In the genomic region with DNA sequence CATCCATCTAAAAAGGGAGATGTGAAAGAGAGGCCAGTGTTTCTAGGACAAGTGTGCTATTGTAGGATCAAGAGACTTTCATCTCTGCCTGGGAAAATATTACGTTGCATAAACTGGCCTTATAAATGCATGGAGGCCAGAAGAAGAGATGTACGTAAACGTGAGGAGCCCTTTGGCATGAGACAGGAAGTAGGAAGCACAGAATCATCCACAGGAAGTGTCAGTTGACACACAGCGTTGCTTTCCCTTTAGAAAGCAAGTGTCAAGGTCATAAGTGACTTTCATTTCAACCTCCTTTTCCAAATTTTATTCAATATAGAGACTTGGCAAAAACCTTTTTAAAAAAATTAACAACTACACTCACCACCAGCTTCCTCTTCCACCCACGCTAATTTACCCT, we compare ENCODE assay signal across 24 mouse cellular contexts.
A peak's percentile ranks its signal among the peaks of the same experiment; 100 is the strongest.
DNase-seq lines count a peak whose midpoint lies in the region; TF ChIP-seq lines count a peak whose summit lies in the region.
"Had no signal": no experiment of that assay in that cellular context is flagged by ENCODE, and none has a peak within 500 bp of the region (broad histone marks: within the 10 kb centered on the region; RNA-seq: fewer than 3 reads in every experiment).

No protein-coding gene starts in this region.

- no peak for TF ChIP-seq RAD21 in MEL (IDR thresholded peaks at IDR 0.05; ENCODE audit: low read depth, low read length)

- H3K79me2 ChIP-seq in MEL (ENCODE audit: control insufficient read depth, insufficient read depth, low read length, poor library complexity): no peaks in the 10 kb centered on the region

- intact Hi-C loops in heart, postnatal 10 days (cut with DNase I): no loop called here

- peaks cover 0 to under 1% of the 10 kb centered on the region in 2 experiments; a peak in 1 of 4 replicates for H3K27me3 ChIP-seq in MEL (ENCODE audit: control insufficient read depth in 1 of 2, insufficient read depth in 2 of 2, low read length in 2 of 2)
- peaks cover 2% of the 10 kb centered on the region for H3K27me3 ChIP-seq in megakaryocyte, embryonic 14.5 days (replicated peaks)
- H3K27me3 ChIP-seq: embryonic facial prominence, embryonic 13.5 days; limb, embryonic 12.5 days; liver, embryonic 15.5 days; lung, embryonic 15.5 days; midbrain, embryonic 15.5 days; Patski had no signal

- TF ChIP-seq EP300 in MEL (IDR thresholded peaks at IDR 0.05; ENCODE audit: low read depth in 1 of 2, low read length in 2 of 2): no peak

- no peak overlapping the region for H3K27ac ChIP-seq in MEL (ENCODE audit: control insufficient read depth, low read depth, low read length)
- H3K27ac ChIP-seq: embryonic facial prominence, embryonic 13.5 days; limb, embryonic 12.5 days; liver, embryonic 15.5 days; lung, embryonic 15.5 days; midbrain, embryonic 10.5 days; midbrain, embryonic 15.5 days; stomach, postnatal 0 days had no signal

- no peak for TF ChIP-seq POLR2A in MEL (IDR thresholded peaks at IDR 0.05; ENCODE audit: control insufficient read depth in 1 of 2, insufficient read depth in 1 of 2, low read depth in 1 of 2, low read length in 2 of 2, poor library complexity in 1 of 2)

- H3K9ac ChIP-seq in MEL (ENCODE audit: control insufficient read depth, low read depth, low read length, poor library complexity, severe bottlenecking): no peak overlapping the region
- H3K9ac ChIP-seq: embryonic facial prominence, embryonic 13.5 days; limb, embryonic 12.5 days; liver, embryonic 15.5 days; lung, embryonic 15.5 days; midbrain, embryonic 15.5 days had no signal

- H3K9me3 ChIP-seq in MEL (replicated peaks; ENCODE audit: insufficient read depth, low read length): no peaks in the 10 kb centered on the region
- H3K9me3 ChIP-seq in megakaryocyte, embryonic 14.5 days: peaks cover 3% of the 10 kb centered on the region
- H3K9me3 ChIP-seq: embryonic facial prominence, embryonic 13.5 days; limb, embryonic 12.5 days; liver, embryonic 15.5 days; lung, embryonic 15.5 days; midbrain, embryonic 10.5 days; midbrain, embryonic 15.5 days had no signal

- no peak for TF ChIP-seq CTCF in MEL (IDR thresholded peaks at IDR 0.05 in 2 of 3, conservative IDR thresholded peaks at IDR 0.05 in 1 of 3; ENCODE audit: control insufficient read depth in 1 of 3, insufficient read depth in 1 of 3, low read depth in 2 of 3, low read length in 3 of 3, poor library complexity in 1 of 3, severe bottlenecking in 1 of 3)

- H3K36me3 ChIP-seq in MEL (ENCODE audit: control insufficient read depth in 1 of 2, insufficient read depth in 2 of 2, low read length in 2 of 2): no peaks in the 10 kb centered on the region
- no peaks in the 10 kb centered on the region for H3K36me3 ChIP-seq in megakaryocyte, embryonic 14.5 days (replicated peaks; ENCODE audit: low read length)
- H3K36me3 ChIP-seq: embryonic facial prominence, embryonic 13.5 days; limb, embryonic 12.5 days; liver, embryonic 15.5 days; lung, embryonic 15.5 days; midbrain, embryonic 10.5 days; midbrain, embryonic 15.5 days had no signal

- H3K4me1 ChIP-seq in MEL (ENCODE audit: control insufficient read depth in 1 of 2, insufficient read depth in 2 of 2, low read length in 2 of 2): no peaks in the 10 kb centered on the region
- peaks cover 21% of the 10 kb centered on the region for H3K4me1 ChIP-seq in megakaryocyte, embryonic 14.5 days
- H3K4me1 ChIP-seq: embryonic facial prominence, embryonic 13.5 days; limb, embryonic 12.5 days; liver, embryonic 15.5 days; lung, embryonic 15.5 days had no signal

- H3K4me3 ChIP-seq in MEL (ENCODE audit: control insufficient read depth in 1 of 2, insufficient read depth in 1 of 2, low read depth in 2 of 2, low read length in 2 of 2): 0 out of 4 replicates have a peak overlapping the region, but pooled peaks of 1 of the 2 experiments have one; percentile 2
- H3K4me3 ChIP-seq in megakaryocyte, embryonic 14.5 days (replicated peaks): peak overlapping the region; percentile 64
- H3K4me3 ChIP-seq: embryonic facial prominence, embryonic 13.5 days; limb, embryonic 12.5 days; liver, embryonic 15.5 days; lung, embryonic 15.5 days; midbrain, embryonic 10.5 days; midbrain, embryonic 15.5 days had no signal

- peak; percentile 6 for DNase-seq in heart, adult 11 months
- no peak for DNase-seq in heart, postnatal 10 days
- DNase-seq in 416B (ENCODE audit: low read depth) (peak; percentile 30), MEL (ENCODE audit: low read depth, low spot score) (peak; percentile 4)
- DNase-seq in adrenal gland, adult 18-20 months (ENCODE audit: low spot score in 2 of 2): no peak
- DNase-seq in cerebellum, adult 18-20 months: no peak
- DNase-seq: adrenal gland, postnatal 25 days; cerebellum, adult 11-12 months; cerebellum, postnatal 10 days; gastrocnemius, postnatal 10 days; kidney, postnatal 25 days; lung, postnatal 4 days; right cerebral cortex, adult 18-20 months; right cerebral cortex, postnatal 4 days; thymus, adult 18-20 months had no signal

TF ChIP-seq in MEL, 35 proteins besides CTCF, POLR2A, EP300 and RAD21:
- TF ChIP-seq CHD1 (IDR thresholded peaks at IDR 0.05; ENCODE audit: low read depth, low read length): no peak
- TF ChIP-seq MAZ (IDR thresholded peaks at IDR 0.05; ENCODE audit: low read depth, low read length): no peak
- TF ChIP-seq JUND (IDR thresholded peaks at IDR 0.05; ENCODE audit: low read depth, low read length): no peak
- TF ChIP-seq HCFC1 (IDR thresholded peaks at IDR 0.05; ENCODE audit: low read depth, low read length): no peak
- no peak for TF ChIP-seq GABPA (IDR thresholded peaks at IDR 0.05; ENCODE audit: low read depth, low read length)
- TF ChIP-seq NRF1 (IDR thresholded peaks at IDR 0.05; ENCODE audit: insufficient read depth, low read depth, low read length, poor library complexity, severe bottlenecking): no peak
- no peak for TF ChIP-seq MAFK (IDR thresholded peaks at IDR 0.05; ENCODE audit: borderline replicate concordance, low read depth, low read length)
- no peak for TF ChIP-seq RCOR1 (IDR thresholded peaks at IDR 0.05; ENCODE audit: low read depth, low read length)
- TF ChIP-seq GATA1 (IDR thresholded peaks at IDR 0.05; ENCODE audit: low read depth, low read length): no peak
- TF ChIP-seq ELF1 (IDR thresholded peaks at IDR 0.05; ENCODE audit: low read depth, low read length): no peak
- TF ChIP-seq UBTF (IDR thresholded peaks at IDR 0.05; ENCODE audit: borderline replicate concordance, insufficient read depth, low read depth, low read length): no peak
- TF ChIP-seq USF1 (IDR thresholded peaks at IDR 0.05; ENCODE audit: low read depth, low read length): no peak
- TF ChIP-seq POLR2AphosphoS5 (IDR thresholded peaks at IDR 0.05; ENCODE audit: borderline replicate concordance, low read depth, low read length): no peak
- no peak for TF ChIP-seq MEF2A (IDR thresholded peaks at IDR 0.05; ENCODE audit: extremely low read depth, insufficient replicate concordance, low read depth, low read length, poor library complexity, severe bottlenecking)
- TF ChIP-seq SMC3 (IDR thresholded peaks at IDR 0.05; ENCODE audit: low read depth, low read length): no peak

Comparison
In these comparisons a context has a peak if more than half of its experiments do, and no peak if none do; other contexts are left out.
1. DNase-seq: peak in heart, adult 11 months (single experiment), 416B (single experiment) and MEL (single experiment); none in heart, postnatal 10 days (0 of 2), adrenal gland, adult 18-20 months (0 of 2) and cerebellum, adult 18-20 months (0 of 2).